Mouse (Mus musculus): ENCODE results near the gene Tepsin. TPM values are rescaled to one million over a fixed set of nuclear protein-coding genes. Genes with fewer than 3 reads are reported as not detected.
A peak's percentile ranks its signal among the peaks of the same experiment; 100 is the strongest.

Tepsin gene
- total RNA-seq, 2 experiments from 2014 or later: 4.5 to 5.5 TPM

GRCm38 (mm10) chr11:120049067-120049466, 49.5 kb downstream of the Tepsin start:
- no peak for TF ChIP-seq CTCF (IDR thresholded peaks at IDR 0.05)
- Histone ChIP-seq H3K27ac (peak overlapping the region; percentile 38), H3K4me3 (no peak overlapping the region)
- DNase-seq: peak; percentile 44
- intact Hi-C loops (cut with DNase I): no loop called here

GRCm38 (mm10) chr11:120048252-120048556, 50.3 kb downstream of the Tepsin start:
- intact Hi-C loops (cut with DNase I): no loop called here
- DNase-seq: no peak
- peak; percentile 5; the same call in 1 of the 2 replicates for TF ChIP-seq CTCF (IDR thresholded peaks at IDR 0.05)
- H3K4me3 ChIP-seq: peak overlapping the region; percentile 13; the same call in 1 of the 2 replicates
- H3K27ac ChIP-seq: no peak overlapping the region

- no peak for TF ChIP-seq CTCF (IDR thresholded peaks at IDR 0.05)
These were observed 50.8 kb downstream of the Tepsin start for GRCm38 (mm10) chr11:120047531-120048251.

GRCm38 (mm10) chr11:120046553-120047191, 51.9 kb downstream of the Tepsin start, which contains the start of gene Aatk:
Gene Aatk, minus strand, starts transcription at chr11:120047167.
- Histone ChIP-seq H3K4me3 (peak within 1 kb of the TSS; percentile 81), H3K27ac (peak within 1 kb of the TSS; percentile 83)
- TF ChIP-seq CTCF (IDR thresholded peaks at IDR 0.05): no peak
- intact Hi-C loops (cut with DNase I): no loop called here
- no peak for DNase-seq

More at GRCm38 (mm10) chr11:120047531-120048251, 50.8 kb downstream of the Tepsin start:
- Histone ChIP-seq H3K27ac (no peak overlapping the region), H3K4me3 (peak overlapping the region; percentile 81)
- no peak for DNase-seq
- intact Hi-C loops (cut with DNase I): no loop called here

GRCm38 (mm10) chr11:120045839-120046552, 52.5 kb downstream of the Tepsin start:
- peak; percentile 69 for DNase-seq
- Histone ChIP-seq H3K27ac (peak overlapping the region; percentile 83), H3K4me3 (peak overlapping the region; percentile 81)
- intact Hi-C loops (cut with DNase I): no loop called here
- no peak for TF ChIP-seq CTCF (IDR thresholded peaks at IDR 0.05)

GRCm38 (mm10) chr11:120045341-120045740, 53.2 kb downstream of the Tepsin start:
- TF ChIP-seq CTCF (IDR thresholded peaks at IDR 0.05): no peak
- peak overlapping the region; percentile 83 for H3K27ac ChIP-seq
- H3K4me3 ChIP-seq: no peak overlapping the region
- no peak for DNase-seq
- intact Hi-C loops (cut with DNase I): no loop called here

GRCm38 (mm10) chr11:120042141-120042838, 56.2 kb downstream of the Tepsin start:
- no peak for DNase-seq
- intact Hi-C loops (cut with DNase I): no loop called here
- TF ChIP-seq CTCF (IDR thresholded peaks at IDR 0.05): no peak
- Histone ChIP-seq H3K4me3 (peak overlapping the region; percentile 60; the same call in 1 of the 2 replicates), H3K27ac (peak overlapping the region; percentile 81)

- peak; percentile 78 for DNase-seq
- peak overlapping the region; percentile 81 for H3K27ac ChIP-seq
- peak overlapping the region; percentile 60 for H3K4me3 ChIP-seq
- no peak for TF ChIP-seq CTCF (IDR thresholded peaks at IDR 0.05)
- intact Hi-C loops (cut with DNase I): no loop called here
These were observed 57.1 kb downstream of the Tepsin start for GRCm38 (mm10) chr11:120041191-120042123.

Small RNAs within 50 kb of the gene (microRNA-seq; reads per million reads assigned to microRNA genes)
- gene Gm25948: not detected

Other genes with a start within 250 kb of the Tepsin start
- 10 to 100 TPM; 29.6 to 31.3 TPM for gene Chmp6, start 185.3 kb downstream of the Tepsin start, total RNA-seq (2021)
- 1 to 10 TPM; 1.5 to 2.0 TPM for gene Baiap2, start 156.0 kb downstream of the Tepsin start, total RNA-seq (2021)
- 1 to 10 TPM; 2.8 to 2.9 TPM for gene Aatk, start 51.6 kb downstream of the Tepsin start, total RNA-seq (2021)
- gene Cep131, start 11.9 kb downstream of the Tepsin start, total RNA-seq (2021): 1 to 10 TPM; 5.3 to 9.5 TPM
- gene Ndufaf8, start 197 bp upstream of the Tepsin start, total RNA-seq (2021): 10 to 100 TPM; 38.3 to 43.3 TPM
- 10 to 100 TPM; 32.2 to 51.7 TPM for gene Slc38a10, start 52.6 kb upstream of the Tepsin start, total RNA-seq (2021)
- 1 to 10 TPM; 3.5 to 5.3 TPM for gene Bahcc1, start 134.2 kb upstream of the Tepsin start, total RNA-seq (2021)
- 100 to 1,000 TPM; 201 to 262 TPM for gene Actg1, start 249.8 kb upstream of the Tepsin start, total RNA-seq (2021)

Data from gastrocnemius, adult 2 months (tissue).